Mouse (Mus musculus) stomach, embryonic 14.5 days (tissue): Measurements from ENCODE around the gene Krtcap3. TPM values are rescaled to one million over a fixed set of nuclear protein-coding genes. Genes with fewer than 3 reads are reported as not detected.

Experiments
- ATAC-seq: fragments of 200-750 bp; cut with Nextera tagmentation; 2 replicates; pipeline ENCODE4 v1.8.0; 2017; ENCODE audit warnings: low read depth, moderate TSS enrichment; ENCODE audit not compliant: insufficient number of reproducible peaks, insufficient read depth, low FRiP score
- H3K27ac ChIP-seq: fragments of 300-500 bp; sonication (generic); 2 replicates; pipeline ENCODE4 v1.5.1; 2014; ENCODE audit warnings: mild to moderate bottlenecking, low read length, moderate library complexity, mixed read lengths
- H3K27me3 ChIP-seq: fragments of 300-500 bp; sonication (generic); 2 replicates; pipeline ENCODE4 v1.6.1; 2014; ENCODE audit warnings: low read length, control low read depth, mixed read lengths; ENCODE audit not compliant: control insufficient read depth, insufficient read depth
- H3K36me3 ChIP-seq: fragments of 300-500 bp; sonication (generic); 2 replicates; pipeline ENCODE4 v1.6.1; 2014; ENCODE audit warnings: mild to moderate bottlenecking, control low read depth, low read length, moderate library complexity, mixed read lengths; ENCODE audit not compliant: control insufficient read depth, insufficient read depth
- H3K4me1 ChIP-seq: fragments of 300-500 bp; sonication (generic); 2 replicates; pipeline ENCODE4 v1.6.1; 2014; ENCODE audit warnings: low read length, control low read depth, mixed read lengths; ENCODE audit not compliant: control insufficient read depth, insufficient read depth
- H3K4me2 ChIP-seq: fragments of 300-500 bp; sonication (generic); replicated peaks from 2 replicates; pipeline ENCODE4 v1.6.1; 2014; ENCODE audit warnings: low read depth, low read length, control low read depth
- H3K4me3 ChIP-seq: fragments of 300-500 bp; sonication (generic); 2 replicates; pipeline ENCODE4 v1.5.1; 2014; ENCODE audit warnings: low read depth, low read length, control low read depth
- H3K9ac ChIP-seq: fragments of 300-500 bp; sonication (generic); replicated peaks from 2 replicates; pipeline ENCODE4 v1.6.1; 2014; ENCODE audit warnings: low read depth, mild to moderate bottlenecking, control low read depth, low read length, moderate library complexity, mixed read lengths
- H3K9me3 ChIP-seq: fragments of 300-500 bp; sonication (generic); 2 replicates; pipeline ENCODE4 v1.6.1; 2016; ENCODE audit warnings: low read depth, low read length, control low read depth; ENCODE audit not compliant: control insufficient read depth
- WGBS: fragments of 180-500 bp; shearing (Covaris S2); extraction: QIAGEN DNeasy Blood & Tissue Kit; methylation state at CpG from one replicate; pipeline ENCODE4 v1.1.7; 2014; 5-methylcytosine and 5-hydroxymethylcytosine counted together
- polyA plus RNA-seq: library from polyadenylated mRNA; unstranded; fragments of >200 nt; fragmentation: Nextera tagmentation; extraction: Ambion mirVana; gene quantifications from 2 replicates; pipeline ENCODE4 v1.2.1, GENCODE M21; 2014

Krtcap3 gene
- polyA plus RNA-seq, 1 experiment from 2014 or later, result 63.6 TPM

- no peaks in the 10 kb centered on the region for H3K27me3 ChIP-seq
- H3K4me3 ChIP-seq, result peak overlapping the region; percentile 91
- peak overlapping the region; percentile 98 for H3K27ac ChIP-seq
- H3K9ac ChIP-seq, result peak overlapping the region; percentile 99
- H3K4me1 ChIP-seq, result peaks cover 5% of the 10 kb centered on the region; the same call in 1 of the 2 replicates
- H3K9me3 ChIP-seq, result no peaks in the 10 kb centered on the region
- peak overlapping the region; percentile 71 for H3K4me2 ChIP-seq
- peaks cover 30% of the 10 kb centered on the region for H3K36me3 ChIP-seq
- 1% methylated on average over 13 of the region's 13 CpGs for WGBS
- no peak for ATAC-seq
These were observed 9.9 kb upstream of the Krtcap3 start for GRCm38 (mm10) chr5:31241522-31242034.

GRCm38 (mm10) chr5:31242191-31242590, 9.3 kb upstream of the Krtcap3 start:
- Histone ChIP-seq H3K4me2 (peak overlapping the region; percentile 71), H3K27me3 (no peaks in the 10 kb centered on the region), H3K9me3 (no peaks in the 10 kb centered on the region), H3K9ac (peak overlapping the region; percentile 0; the same call in 1 of the 2 replicates), H3K36me3 (peaks cover 36% of the 10 kb centered on the region), H3K27ac (no peak overlapping the region), H3K4me1 (peaks cover 5% of the 10 kb centered on the region; the same call in 1 of the 2 replicates), H3K4me3 (peak overlapping the region; percentile 91)
- WGBS, result 23% methylated on average over 10 of the region's 10 CpGs
- no peak for ATAC-seq

GRCm38 (mm10) chr5:31250716-31251115, 775 bp upstream of the Krtcap3 start:
- Histone ChIP-seq H3K9me3 (no peaks in the 10 kb centered on the region), H3K4me1 (peaks cover 9% of the 10 kb centered on the region; the same call in 1 of the 2 replicates), H3K27me3 (no peaks in the 10 kb centered on the region), H3K4me2 (no peak overlapping the region), H3K36me3 (peaks cover 63% of the 10 kb centered on the region), H3K4me3 (no peak overlapping the region), H3K9ac (no peak overlapping the region), H3K27ac (no peak overlapping the region)
- ATAC-seq, result no peak
- WGBS, result 57% methylated on average over 4 of the region's 4 CpGs

GRCm38 (mm10) chr5:31252151-31252550, 660 bp downstream of the Krtcap3 start:
- peak overlapping the region; percentile 44 for H3K4me2 ChIP-seq
- H3K4me3 ChIP-seq, result peak overlapping the region; percentile 35
- H3K9ac ChIP-seq, result peak overlapping the region; percentile 52
- peaks cover 9% of the 10 kb centered on the region; the same call in 1 of the 2 replicates for H3K4me1 ChIP-seq
- H3K36me3 ChIP-seq, result peaks cover 56% of the 10 kb centered on the region
- H3K27ac ChIP-seq, result peak overlapping the region; percentile 80
- peak; percentile 15; the same call in 1 of the 2 replicates for ATAC-seq
- no peaks in the 10 kb centered on the region for H3K9me3 ChIP-seq
- WGBS, result 39% methylated on average over 9 of the region's 10 CpGs
- no peaks in the 10 kb centered on the region for H3K27me3 ChIP-seq

GRCm38 (mm10) chr5:31252795-31253545, 1.5 kb downstream of the Krtcap3 start:
- H3K27me3 ChIP-seq, result no peaks in the 10 kb centered on the region
- no peaks in the 10 kb centered on the region for H3K9me3 ChIP-seq
- peak overlapping the region; percentile 44 for H3K4me2 ChIP-seq
- H3K9ac ChIP-seq, result no peak overlapping the region; the same call in 1 of the 2 replicates
- H3K4me3 ChIP-seq, result peak overlapping the region; percentile 35
- 71% methylated on average over 16 of the region's 16 CpGs for WGBS
- no peak for ATAC-seq
- H3K27ac ChIP-seq, result peak overlapping the region; percentile 11; the same call in 1 of the 2 replicates
- peaks cover 9% of the 10 kb centered on the region; the same call in 1 of the 2 replicates for H3K4me1 ChIP-seq
- peaks cover 50% of the 10 kb centered on the region for H3K36me3 ChIP-seq

GRCm38 (mm10) chr5:31253806-31254205, 2.3 kb downstream of the Krtcap3 start:
- peak overlapping the region; percentile 62; the same call in 1 of the 2 replicates for H3K27ac ChIP-seq
- no peaks in the 10 kb centered on the region for H3K9me3 ChIP-seq
- H3K4me1 ChIP-seq, result peaks cover 9% of the 10 kb centered on the region; the same call in 1 of the 2 replicates
- no peak overlapping the region for H3K9ac ChIP-seq
- peaks cover 46% of the 10 kb centered on the region for H3K36me3 ChIP-seq
- no peak overlapping the region for H3K4me3 ChIP-seq
- 0 out of 2 replicates have a peak overlapping the region, but pooled peaks have one; percentile 44 for H3K4me2 ChIP-seq
- WGBS, result 96% methylated on average over 8 of the region's 8 CpGs
- no peak for ATAC-seq
- no peaks in the 10 kb centered on the region for H3K27me3 ChIP-seq

GRCm38 (mm10) chr5:31254452-31254851, 3.0 kb downstream of the Krtcap3 start:
- 69% methylated on average over 7 of the region's 7 CpGs for WGBS
- Histone ChIP-seq H3K4me1 (peaks cover 9% of the 10 kb centered on the region; the same call in 1 of the 2 replicates), H3K4me2 (no peak overlapping the region), H3K36me3 (peaks cover 48% of the 10 kb centered on the region), H3K27me3 (no peaks in the 10 kb centered on the region), H3K4me3 (no peak overlapping the region), H3K27ac (peak overlapping the region; percentile 62; the same call in 1 of the 2 replicates), H3K9me3 (no peaks in the 10 kb centered on the region), H3K9ac (no peak overlapping the region)
- ATAC-seq, result peak; percentile 24; the same call in 1 of the 2 replicates

GRCm38 (mm10) chr5:31254901-31255300, 3.4 kb downstream of the Krtcap3 start:
- no peak overlapping the region for H3K27ac ChIP-seq
- H3K9me3 ChIP-seq, result no peaks in the 10 kb centered on the region
- no peak overlapping the region for H3K4me3 ChIP-seq
- H3K36me3 ChIP-seq, result peaks cover 48% of the 10 kb centered on the region
- no peaks in the 10 kb centered on the region for H3K27me3 ChIP-seq
- WGBS, result 85% methylated on average over 8 of the region's 8 CpGs
- H3K4me2 ChIP-seq, result no peak overlapping the region
- ATAC-seq, result no peak
- no peak overlapping the region for H3K9ac ChIP-seq
- H3K4me1 ChIP-seq, result peaks cover 9% of the 10 kb centered on the region; the same call in 1 of the 2 replicates
